Mouse (Mus musculus) G1E (cell line): ENCODE measurements at regions not wholly inside any gene's neighbourhood (a gene's known extent, or its start where the extent isn't known, plus 50 kb on each side); places are given as distances from the start of the nearest gene placed in this dataset.

Experiments used
- CTCF ChIP-seq: IDR thresholded peaks from 2 replicates; pipeline ENCODE4 v1.5.1; 2012; ENCODE audit warnings: low read depth, low read length, inconsistent platforms, mixed read lengths
- GATA1 ChIP-seq: IDR thresholded peaks from 2 replicates; pipeline ENCODE4 v1.6.1; 2012; ENCODE audit warnings: borderline replicate concordance, low read length, inconsistent platforms, mixed read lengths
- POLR2AphosphoS5 ChIP-seq: IDR thresholded peaks from 2 replicates; pipeline ENCODE4 v1.6.1; 2012; ENCODE audit warnings: low read depth, low read length, inconsistent platforms; ENCODE audit not compliant: insufficient replicate concordance
- TAL1 ChIP-seq: conservative IDR thresholded peaks from 2 replicates; pipeline ENCODE4 v1.6.1; 2012; ENCODE audit warnings: low read depth, low read length, inconsistent platforms, mixed read lengths

DNA sequence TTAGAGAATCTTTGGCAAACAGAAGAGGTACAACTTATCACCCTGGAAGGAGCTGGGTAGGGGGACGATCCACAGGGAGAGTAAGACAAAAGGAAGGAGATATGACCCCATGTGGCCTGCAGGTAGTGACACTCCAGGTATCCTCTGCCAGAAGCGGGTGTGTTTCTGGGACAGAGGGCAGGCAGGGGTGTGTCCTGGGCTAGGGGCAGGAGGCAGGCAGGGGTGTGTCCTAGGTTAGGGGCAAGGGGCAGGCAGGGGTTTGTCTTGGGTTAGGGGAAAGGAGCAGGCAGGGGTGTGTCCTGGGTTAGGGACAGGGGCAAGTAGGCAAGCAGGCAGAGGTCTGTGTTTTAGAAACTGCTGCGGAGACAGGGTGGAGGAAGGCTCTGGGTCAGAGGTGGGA lies 120.5 kb downstream of the Cyp26b1 start:
- no peak for TF ChIP-seq CTCF
- no peak for TF ChIP-seq TAL1
- no peak for TF ChIP-seq POLR2AphosphoS5
- TF ChIP-seq GATA1, result no peak
